Mouse (Mus musculus): ENCODE measurements around the gene Dhx37.
"Not testable (repeated sequence)": the region's sequence is repeated elsewhere in the genome, so short reads cannot be mapped to it uniquely, and the experiment has no call there.

The Dhx37 gene

DNA sequence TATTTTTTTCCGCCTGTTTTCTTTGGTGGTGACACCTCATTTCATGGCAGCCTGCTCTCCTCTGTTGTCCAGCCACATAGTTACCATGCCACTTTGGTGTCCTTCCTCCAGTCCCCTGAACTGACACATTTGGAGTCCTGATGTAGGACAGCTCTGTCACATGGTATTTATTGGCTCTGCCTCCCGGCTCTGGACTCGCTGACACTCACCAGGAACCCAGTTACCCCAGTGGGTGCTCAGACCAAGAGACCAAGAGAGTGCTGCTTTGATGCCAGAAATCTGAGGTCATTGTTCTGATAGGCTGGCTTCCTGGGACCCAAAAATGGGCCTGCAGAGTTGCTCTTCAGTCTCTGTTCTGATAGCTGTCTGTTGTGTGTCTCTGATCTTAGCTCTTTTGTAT, 14.1 kb upstream of the Dhx37 start:
- no peak for DNase-seq

DNA sequence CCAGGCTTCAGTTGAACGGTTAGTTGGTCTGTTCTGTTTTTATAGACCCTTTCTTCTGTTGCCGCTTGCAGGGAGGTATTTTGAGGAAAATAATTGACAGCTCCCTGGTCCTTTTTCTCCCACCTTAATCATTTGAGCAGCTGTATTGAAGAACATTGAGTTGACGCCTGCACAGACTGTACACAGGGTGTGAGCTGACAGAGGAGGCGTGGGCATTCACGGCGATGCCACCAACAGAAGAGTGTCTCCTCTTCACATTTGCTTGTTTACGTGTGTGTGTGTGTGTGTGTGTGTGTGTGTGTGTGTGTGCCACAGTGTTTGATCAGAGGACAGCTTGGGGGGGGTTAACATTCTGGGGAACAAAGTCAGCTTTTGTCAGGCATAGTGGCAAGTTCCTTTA, 12.4 kb upstream of the Dhx37 start:
- no peak for DNase-seq

DNA sequence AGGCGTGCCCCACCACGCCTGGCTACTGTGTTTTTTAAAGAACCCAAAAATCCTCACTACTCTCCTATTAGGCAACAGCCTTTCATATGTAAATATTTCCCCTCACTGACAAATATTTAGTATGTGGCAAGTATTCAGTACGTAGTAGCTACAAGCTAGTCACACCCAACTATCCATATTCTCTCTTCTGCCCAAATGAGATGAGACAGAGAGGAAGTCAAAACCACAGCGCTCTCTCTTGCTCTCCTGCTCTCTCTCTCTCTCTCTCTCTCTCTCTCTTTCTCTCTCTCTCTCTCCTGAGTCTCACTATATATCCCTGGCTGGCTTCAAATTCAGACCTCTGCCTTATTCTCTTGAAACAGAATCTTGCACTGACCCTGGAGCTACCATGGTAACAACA, 10.6 kb upstream of the Dhx37 start:
- no peak for DNase-seq

DNA sequence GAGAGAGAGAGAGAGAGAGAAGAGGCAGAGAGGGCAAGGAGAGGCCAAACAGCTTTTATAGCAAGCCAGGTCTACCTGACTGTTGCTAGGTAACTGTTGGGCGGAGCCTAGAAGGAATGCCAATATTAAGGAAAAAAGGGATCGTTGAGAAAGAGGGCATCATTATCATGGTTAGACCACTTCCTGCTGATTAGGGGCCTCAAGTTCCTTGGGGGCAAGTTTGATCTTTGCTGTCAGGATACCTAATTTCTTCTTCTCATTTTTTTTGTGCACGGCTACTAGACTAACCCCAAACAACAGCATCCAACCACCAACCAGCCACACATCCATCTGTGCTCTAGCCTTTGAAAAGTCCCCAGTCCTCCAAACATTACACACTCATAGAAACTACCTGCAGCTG, 10.0 kb upstream of the Dhx37 start:
- no peak for DNase-seq

DNA sequence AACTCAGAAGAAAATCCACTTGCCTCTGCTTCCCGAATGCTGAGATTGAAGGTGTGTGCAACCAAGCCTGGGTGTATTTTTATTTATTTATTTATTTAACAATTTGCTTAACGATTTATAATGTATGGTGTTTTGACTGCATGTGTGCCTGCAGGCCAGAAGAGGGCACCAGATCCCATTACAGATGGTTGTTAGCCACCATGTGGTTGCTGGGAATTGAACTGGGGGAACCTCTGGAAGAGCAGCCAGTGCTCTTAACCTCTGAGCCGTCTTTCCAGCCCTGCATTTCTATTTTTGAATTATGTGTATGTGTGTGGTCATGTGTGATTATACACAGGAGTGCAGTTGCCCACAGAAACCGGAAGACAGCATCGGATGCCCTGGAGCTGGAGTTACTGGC, 9.4 kb upstream of the Dhx37 start:
- DNase-seq = no peak

DNA sequence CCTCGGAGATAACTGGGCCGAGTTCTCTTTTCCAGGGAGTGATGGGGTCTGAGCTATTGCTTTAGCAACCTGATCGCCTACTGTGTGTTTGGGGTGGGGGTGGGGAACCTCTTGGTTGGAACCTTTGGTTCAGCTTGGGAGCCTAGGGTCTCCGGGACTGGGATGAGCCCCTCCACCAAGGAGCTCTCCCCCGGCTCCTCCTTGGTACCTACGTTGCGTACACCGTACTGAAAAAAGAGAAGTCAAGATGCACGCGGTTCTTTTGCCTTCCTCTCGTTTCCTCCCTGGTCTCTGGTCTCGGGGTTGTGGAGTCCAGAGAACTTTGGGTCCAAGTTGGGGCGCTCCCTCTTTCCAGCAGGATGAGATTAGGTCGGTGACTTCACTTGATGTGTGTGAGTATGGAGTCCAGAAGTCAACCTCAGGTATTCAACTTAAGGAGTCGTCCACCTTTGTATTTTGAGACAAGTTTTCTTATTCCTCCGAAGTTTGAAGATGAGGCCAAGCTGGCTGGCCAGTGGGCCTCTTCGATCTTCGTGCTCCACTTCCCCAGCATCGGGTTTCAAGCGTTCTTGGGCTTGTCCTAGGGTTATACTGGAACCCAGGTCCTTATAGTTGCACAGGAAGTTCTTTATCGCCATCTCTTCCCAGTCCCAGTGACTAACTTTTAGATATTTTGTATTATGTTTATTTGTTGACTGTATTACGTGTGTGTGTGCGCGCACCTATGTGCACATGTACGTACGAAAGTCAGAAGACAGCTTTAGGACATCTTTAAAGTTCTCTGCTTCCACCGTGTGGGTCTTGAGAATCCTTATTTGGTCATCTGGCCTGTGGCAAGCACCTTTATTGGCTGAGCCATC, 8.4 kb upstream of the Dhx37 start:
- DNase-seq = no peak

DNA sequence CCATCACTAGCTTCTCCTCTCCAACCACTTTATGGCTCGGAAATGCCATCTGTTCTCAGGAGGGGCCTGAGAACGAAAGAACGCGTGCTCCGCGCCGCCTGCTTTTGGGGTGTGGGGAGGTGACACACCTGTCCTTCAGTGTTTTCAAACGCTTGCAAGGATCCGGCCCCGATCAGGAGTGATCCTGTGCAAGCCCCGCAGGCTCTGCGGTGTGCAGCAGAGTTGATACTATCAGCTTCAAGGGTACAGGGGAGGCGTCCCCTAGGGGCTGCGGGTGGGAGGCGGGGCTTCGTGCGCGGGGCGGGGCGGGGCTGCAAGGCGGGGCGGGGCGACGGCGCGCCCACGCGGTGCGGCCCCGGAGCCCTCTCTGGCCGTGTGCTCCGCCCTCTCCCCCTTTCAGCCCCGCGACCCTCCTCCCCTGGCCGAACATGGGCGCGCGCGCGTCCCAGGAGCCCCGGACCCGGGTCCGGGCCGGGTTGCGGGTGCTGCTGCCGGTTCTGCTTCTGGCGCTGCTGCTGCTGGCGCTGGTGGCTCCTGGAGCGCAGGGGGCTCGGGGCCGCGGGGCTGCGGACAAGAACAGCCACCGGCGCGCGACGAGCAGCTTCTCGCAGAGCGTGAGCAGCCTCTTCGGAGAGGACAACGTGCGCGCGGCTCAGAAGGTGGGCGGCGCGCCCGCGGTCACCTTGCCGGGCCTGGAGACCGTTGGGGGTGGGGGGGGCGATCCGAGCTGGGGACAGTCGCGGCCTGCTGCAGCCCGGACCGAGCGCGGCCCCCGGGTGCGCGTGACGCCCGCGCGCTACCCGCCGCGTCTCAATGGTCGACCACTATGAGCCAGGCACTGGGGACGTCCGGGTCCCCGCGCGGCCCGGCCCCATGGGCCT, 7.6 kb upstream of the Dhx37 start, which contains the start of gene Bri3bp:
TSS of gene Bri3bp (plus strand) at position 335 of the 881 bp plus-strand sequence.
- DNase-seq = peak; percentile 82 to 87

DNA sequence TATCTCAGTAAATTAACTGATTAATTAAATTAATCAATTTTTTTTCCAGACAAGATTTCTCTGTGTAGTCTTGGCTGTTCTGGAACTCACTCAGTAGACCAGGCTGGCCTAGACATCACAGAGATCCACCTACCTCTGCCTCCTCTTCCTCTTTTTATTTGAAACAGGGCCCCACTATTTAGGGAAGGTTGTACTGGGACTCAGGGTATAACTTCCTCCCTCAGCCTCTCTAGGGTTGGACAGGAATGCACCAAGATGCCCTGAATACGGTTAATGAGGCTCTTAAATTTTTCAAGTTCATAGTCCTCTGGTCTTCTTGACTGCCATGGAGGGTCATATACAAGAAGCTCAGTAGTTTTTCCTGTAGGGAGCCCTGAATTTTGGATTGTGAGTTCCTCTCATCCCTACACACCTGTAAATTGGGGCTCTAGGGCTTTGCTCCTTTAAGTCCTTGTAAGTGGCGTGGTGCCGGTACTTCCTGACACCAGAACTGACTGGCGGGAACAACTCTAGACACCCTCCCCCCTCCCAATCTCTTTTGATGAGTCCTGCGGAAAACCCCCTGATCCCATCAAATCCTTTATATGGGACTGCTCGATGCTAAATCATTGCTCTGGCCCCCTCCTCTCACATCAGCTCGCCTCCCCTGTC, 6.8 kb upstream of the Dhx37 start:
- DNase-seq = peak in 1 of 2 experiments; percentile 29

DNA sequence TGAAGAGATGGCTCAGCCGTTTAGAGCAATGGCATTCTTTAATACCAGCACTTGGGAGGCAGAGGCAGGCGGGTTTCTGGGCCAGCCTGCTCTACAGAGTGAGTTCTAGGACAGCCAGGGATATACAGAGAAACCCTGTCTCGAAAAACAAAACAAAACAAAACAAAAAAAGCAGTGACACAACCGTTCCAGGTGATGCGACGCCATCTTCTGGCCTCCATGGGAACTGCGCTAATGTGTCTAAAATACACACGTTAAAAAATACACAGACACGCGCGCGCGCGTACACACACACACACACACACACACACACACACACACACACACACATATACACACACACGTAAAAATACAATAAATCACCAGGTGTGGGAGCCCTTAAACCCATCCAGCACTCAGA, 426 bp upstream of the Dhx37 start:
- peak in 1 of 2 experiments; percentile 42 for DNase-seq

DNA sequence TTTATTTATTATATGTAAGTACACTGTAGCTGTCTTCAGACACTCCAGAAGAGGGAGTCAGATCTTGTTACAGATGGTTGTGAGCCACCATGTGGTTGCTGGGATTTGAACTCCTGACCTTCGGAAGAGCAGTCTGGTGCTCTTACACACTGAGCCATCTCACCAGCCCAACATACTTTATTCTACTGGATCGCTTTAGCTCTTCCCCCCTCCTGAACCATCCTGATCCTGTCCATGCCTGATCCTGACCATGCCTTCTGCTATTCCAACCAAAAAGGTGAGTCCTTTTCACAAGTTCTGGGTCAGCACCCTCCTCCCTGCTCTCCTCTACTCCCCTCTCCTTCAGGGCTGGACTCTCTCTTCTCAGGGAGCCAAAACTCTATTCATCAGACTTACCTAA, 1.6 kb downstream of the Dhx37 start:
- not testable (repeated sequence) for DNase-seq

DNA sequence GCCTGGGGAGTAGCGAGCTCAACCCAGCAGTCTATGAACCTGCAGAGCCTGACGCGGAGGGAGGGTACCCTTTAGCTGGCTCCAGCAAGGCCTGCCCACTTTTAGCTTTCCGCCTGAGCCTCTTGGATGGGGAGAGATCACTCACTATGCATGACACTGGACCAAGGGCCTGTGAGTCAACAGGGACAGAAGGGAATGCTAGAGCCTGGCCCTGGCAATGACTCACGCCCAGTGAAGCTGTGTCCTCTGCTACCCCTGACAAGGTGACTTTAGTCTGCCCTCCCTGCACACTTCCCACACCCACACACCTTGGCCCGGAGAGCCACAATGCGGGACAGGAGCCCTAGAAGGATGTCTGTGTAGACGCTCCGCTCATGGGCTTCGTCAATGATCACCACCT, 7.6 kb downstream of the Dhx37 start:
- no peak for DNase-seq

DNA sequence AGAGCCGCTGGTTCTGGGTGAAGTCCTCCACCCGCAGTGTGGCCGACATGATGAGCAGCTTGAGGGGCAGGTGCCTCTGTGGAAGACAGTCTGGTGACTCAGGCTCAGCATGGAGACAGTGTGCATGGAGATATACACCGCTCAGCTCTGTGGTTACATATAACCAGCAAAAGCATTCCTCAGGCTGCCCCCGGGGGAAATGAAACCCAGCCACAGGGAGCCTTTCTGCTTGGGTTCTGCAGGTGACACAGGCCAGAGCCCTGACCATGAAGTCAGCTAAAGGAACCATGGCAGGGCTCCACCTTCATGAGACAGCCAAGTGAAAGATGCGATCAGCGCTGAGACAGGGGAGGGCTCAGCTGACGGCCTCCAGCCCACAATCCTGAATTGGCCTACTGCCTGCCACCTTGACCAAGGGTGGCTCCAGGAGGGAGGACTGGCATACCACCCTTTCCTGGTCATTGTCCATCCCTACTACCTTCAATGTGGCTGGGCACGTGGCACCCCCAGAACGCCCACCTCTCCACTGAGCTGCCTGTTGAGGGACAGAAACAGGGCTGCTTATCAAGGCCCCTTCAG, 8.1 kb downstream of the Dhx37 start:
- no peak for DNase-seq

DNA sequence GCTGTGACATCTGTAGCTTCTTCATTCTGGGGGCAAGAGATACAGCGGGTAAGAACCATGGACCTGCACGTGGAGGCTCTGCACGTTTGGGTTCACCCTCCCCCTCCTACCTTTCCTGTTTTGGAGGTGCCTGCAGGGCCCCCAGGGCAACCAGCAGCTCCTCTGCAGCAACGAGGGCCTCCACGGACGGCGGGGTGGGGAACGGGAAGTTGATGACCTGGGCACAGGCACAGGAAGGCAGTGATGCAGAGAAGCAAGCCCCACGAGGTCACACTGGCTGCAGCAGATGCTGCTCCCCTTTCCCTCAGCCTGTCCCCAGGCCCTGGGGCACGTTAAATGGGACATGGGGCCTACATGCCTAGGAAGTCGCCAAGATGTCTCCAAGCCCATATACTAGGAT, 14.8 kb downstream of the Dhx37 start:
- DNase-seq = no peak

DNA sequence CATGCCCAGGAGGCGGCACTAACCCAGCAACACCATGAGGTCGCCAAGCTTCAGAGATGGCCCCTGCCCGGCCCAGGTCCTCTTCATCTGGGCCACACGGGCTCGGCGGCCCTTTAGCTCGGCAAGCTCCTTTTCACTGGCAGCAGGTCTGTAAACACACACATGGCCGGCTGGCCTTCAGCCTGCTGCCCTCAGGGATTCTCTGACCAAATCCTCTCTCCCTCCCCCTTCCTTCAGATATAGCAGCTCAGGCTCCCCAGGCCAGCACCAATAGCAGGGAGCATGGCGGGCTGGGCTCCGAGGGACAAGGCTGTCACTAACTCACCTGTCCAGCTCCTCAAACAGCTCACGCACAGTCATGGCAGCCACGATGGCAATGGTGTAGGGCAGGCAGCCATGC, 15.3 kb downstream of the Dhx37 start:
- DNase-seq = peak; percentile 68 to 72

DNA sequence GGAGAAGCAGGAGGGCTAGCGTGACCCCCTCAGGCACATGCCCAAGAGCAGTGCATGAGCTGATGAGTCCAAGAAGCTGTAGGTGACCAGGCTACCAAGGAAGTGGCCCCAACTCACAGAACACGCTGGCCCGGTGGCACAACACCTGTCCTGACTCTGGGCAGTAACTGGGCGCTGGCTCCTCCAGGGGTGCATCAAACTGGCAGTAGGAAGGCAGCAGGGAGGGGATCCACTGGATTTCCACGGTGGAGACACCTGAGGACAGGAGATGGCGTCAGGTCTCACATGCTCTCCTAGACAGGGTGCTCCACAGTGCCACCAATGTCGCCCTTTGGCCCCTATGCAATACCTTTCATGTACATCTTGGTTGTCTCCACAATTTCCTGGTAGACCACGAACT, 17.7 kb downstream of the Dhx37 start:
- no peak for DNase-seq

DNA sequence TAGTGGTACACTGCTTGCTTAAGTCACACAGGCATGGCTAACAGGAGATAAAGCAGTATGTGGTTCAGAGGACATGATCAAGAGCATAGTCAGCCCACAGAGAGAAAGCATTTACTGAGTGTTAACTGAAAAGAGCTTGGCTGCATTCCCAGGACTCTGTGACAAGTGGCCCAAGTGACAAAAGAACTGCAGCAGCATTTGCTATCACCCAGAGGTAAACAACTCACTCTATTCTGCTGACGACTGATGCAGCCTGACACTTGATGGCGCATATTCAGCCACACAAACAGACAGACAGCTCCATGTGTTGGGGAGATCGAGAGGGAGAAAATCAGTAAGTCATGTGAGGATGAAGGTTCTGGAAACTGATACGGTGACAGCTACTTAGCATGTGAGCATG, 20.2 kb downstream of the Dhx37 start:
- no peak for DNase-seq

DNA sequence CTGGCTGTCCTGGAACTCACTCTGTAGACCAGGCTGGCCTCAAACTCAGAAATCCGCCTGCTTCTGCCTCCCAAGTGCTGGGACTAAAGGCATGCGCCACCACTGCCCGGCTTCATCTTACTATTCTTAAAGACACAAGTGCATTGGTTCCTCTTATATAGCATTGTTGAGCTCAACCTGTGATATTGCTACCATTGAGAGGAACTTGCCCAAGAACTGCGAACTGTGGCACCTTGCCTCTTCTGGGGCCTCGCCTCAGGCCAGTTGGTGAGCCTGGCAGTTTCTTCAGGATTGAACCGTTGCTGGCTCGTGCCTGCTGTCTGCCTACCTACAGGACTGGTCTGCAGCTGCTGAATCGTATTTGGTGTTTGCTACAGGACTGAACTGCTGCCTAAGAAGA, 21.4 kb downstream of the Dhx37 start:
- DNase-seq = not testable (repeated sequence)

DNA sequence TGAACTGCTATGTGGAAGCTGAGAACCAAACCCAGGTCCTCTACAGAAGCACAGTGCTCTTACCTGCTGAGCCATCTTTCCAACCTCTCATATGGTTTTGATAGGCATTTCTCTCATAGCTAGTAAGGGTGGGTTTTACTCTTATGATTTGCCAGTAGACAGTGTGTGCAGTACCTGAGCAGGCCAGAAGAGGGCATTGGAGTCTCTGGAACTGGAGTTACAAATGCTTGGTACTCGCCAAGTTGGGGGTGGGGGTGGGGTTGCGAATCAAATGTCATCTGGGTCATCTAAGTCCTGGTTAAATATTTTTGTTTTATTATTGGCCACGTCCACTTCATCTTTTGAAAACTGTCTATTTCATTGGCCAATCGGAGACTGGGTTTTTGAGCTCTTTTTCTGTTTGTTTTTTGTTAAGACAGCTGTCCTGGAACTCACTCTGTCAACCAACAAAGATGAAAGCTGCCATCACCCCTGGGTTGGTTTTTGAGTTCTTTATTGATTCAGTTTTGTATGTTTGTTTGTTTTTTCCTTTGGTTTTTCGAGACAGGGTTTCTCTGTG, 21.9 kb downstream of the Dhx37 start:
- peak; percentile 87 to 92 for DNase-seq

DNA sequence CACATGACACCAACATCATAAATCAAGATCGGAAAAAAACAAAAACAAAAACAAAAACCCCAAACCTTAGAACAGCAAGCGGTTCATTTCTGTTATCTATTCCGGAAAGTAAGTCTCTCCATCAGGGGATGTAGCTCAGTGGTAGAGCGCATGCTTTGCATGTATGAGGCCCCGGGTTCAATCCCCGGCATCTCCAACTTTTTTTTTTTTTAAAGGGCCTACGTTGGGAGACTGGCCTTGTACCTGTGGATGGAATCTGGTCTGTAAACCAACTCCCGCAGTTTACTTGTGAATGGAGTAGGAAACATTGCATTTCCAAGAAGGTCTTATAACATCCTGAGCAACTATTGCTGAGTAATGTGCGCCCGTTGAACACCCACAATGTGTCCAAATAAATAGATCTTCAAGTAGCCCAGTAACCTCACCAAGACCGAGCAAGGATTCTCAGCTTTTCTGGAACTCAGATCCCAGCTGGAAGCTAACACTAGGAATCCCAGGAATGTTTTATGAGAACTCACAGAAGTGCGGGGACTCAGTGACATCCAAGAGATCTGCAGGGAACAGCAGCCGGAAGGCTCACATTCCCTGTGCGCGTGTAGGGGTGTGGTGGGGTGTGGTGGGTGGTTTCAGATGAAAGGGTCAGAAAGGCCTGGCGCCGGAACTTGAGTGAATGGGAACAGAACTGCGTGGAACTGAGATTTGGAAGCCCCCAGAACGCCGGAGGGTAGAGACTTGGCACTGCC, 24.4 kb downstream of the Dhx37 start:
- DNase-seq = peak; percentile 51 to 62

DNA sequence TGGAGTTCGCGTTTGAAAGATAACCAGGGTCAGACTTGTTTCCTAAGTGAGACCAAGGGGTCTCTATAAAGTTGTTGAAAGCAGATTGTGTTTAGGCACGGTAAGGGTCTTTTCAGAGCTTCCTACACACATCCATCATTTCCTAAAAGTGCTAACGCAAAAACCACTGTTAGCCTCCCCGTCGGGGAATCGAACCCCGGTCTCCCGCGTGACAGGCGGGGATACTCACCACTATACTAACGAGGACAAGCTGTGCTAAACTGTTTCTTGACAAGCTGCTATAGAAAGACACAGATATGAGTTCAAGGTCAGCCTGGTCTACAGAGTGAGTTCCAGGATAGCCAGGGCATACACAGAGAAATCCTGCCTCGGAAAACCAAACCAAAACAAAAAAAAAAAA, 25.1 kb downstream of the Dhx37 start:
- peak; percentile 89 to 90 for DNase-seq

DNA sequence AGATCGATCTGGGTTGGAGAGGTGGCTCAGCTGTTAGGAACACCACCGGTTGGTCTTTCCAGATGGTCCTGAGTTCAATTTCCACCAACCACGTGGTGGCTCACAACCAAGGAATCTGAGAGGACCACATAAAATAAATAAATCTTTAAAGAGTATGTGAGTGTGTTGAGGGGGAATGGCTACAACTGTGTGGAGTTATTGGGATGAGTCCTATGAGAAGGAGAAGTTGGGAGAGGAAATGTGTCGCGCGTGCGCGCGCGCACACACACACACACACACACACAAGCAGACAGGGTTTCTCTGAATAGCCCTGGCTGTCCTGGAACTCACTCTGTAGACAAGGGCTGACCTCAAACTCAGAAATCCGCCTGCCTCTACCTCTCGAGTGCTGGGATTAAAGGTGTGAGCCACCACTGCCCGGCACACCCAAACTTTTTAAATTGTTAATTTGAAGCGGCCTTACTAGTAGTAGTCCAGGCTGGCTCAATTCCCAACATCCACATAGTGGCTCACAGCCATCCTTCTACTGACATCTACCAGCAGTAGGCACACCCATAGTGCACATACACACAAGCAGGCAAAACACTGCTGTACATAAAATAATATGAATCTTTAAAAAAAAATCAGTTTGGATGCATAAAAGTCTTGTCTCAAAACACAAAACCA, 25.9 kb downstream of the Dhx37 start:
- peak in 1 of 2 experiments; percentile 30 for DNase-seq
